ENCODE assay signal across 21 mouse cellular contexts in genomic region chr2:9852851-9853576, GRCm38 (mm10). TPM values are rescaled to one million over a fixed set of nuclear protein-coding genes. Genes with fewer than 3 reads are reported as not detected.
DNase-seq lines count a peak whose midpoint lies in the region; ATAC-seq and TF ChIP-seq lines count a peak whose summit lies in the region.
"Had no signal": no experiment of that assay in that cellular context is flagged by ENCODE, and none has a peak within 500 bp of the region (broad histone marks: within the 10 kb centered on the region; RNA-seq: fewer than 3 reads in every experiment).

No protein-coding gene starts in this region.

- ATAC-seq in kidney, embryonic 16.5 days (ENCODE audit: low FRiP score, low TSS enrichment), result peak; percentile 57
- peak; percentile 61 for ATAC-seq in midbrain, embryonic 15.5 days (replicated peaks)
- ATAC-seq: forebrain, embryonic 13.5 days; Patski had no signal

- no peaks in the 10 kb centered on the region for H3K27me3 ChIP-seq in kidney, embryonic 16.5 days (ENCODE audit: insufficient read depth, low read length)
- H3K27me3 ChIP-seq in ES-Bruce4 (ENCODE audit: control insufficient read depth, insufficient read depth, low read length, poor library complexity, severe bottlenecking), result no peaks in the 10 kb centered on the region
- H3K27me3 ChIP-seq in midbrain, embryonic 15.5 days (replicated peaks), result no peaks in the 10 kb centered on the region
- H3K27me3 ChIP-seq: CH12.LX; forebrain, embryonic 13.5 days; Patski had no signal

- WGBS in kidney, embryonic 16.5 days, result 27% methylated on average over 13 of the region's 13 CpGs
- 29% methylated on average over 13 of the region's 13 CpGs for WGBS in midbrain, embryonic 15.5 days

- no peak for DNase-seq in kidney, adult 18-20 months
- peak; percentile 19 for DNase-seq in brain, embryonic 14.5 days (ENCODE audit: low read depth)
- DNase-seq in gastrocnemius, postnatal 10 days, result no peak
- DNase-seq in cerebellum, adult 11-12 months, result no peak
- DNase-seq: adrenal gland, adult 2 months; cerebellum, adult 9-10 months; heart, adult 2 months; heart, postnatal 10 days; kidney, adult 9 months; thymus, postnatal 36 days had no signal

- no peak overlapping the region for H3K4me2 ChIP-seq in kidney, embryonic 16.5 days (replicated peaks; ENCODE audit: low read depth, low read length)
- H3K4me2 ChIP-seq in midbrain, embryonic 15.5 days, result peak overlapping the region; percentile 16; the same call in 1 of the 2 replicates
- H3K4me2 ChIP-seq: forebrain, embryonic 13.5 days; liver, embryonic 11.5 days had no signal

- no peak for TF ChIP-seq POLR2A in ES-Bruce4 (IDR thresholded peaks at IDR 0.05; ENCODE audit: insufficient read depth, low read length)
- TF ChIP-seq POLR2A in brain, embryonic 14.5 days (IDR thresholded peaks at IDR 0.05; ENCODE audit: borderline replicate concordance, extremely low read depth, insufficient read depth, insufficient read length, poor library complexity, severe bottlenecking), result no peak

- TF ChIP-seq EP300 in ES-Bruce4 (IDR thresholded peaks at IDR 0.05; ENCODE audit: insufficient read depth, low read depth, low read length), result no peak

- no peak overlapping the region for H3K9ac ChIP-seq in kidney, embryonic 16.5 days (replicated peaks; ENCODE audit: low read length)
- peak overlapping the region; percentile 46; the same call in 1 of the 2 replicates for H3K9ac ChIP-seq in ES-Bruce4 (ENCODE audit: low read depth, poor library complexity, severe bottlenecking)
- H3K9ac ChIP-seq in midbrain, embryonic 15.5 days, result peak overlapping the region; percentile 17; the same call in 1 of the 2 replicates
- H3K9ac ChIP-seq: forebrain, embryonic 13.5 days had no signal

- no peaks in the 10 kb centered on the region for H3K36me3 ChIP-seq in kidney, embryonic 16.5 days (ENCODE audit: insufficient read depth, low read length)
- no peaks in the 10 kb centered on the region for H3K36me3 ChIP-seq in ES-Bruce4 (ENCODE audit: control insufficient read depth, insufficient read depth, low read length, poor library complexity, severe bottlenecking)
- no peaks in the 10 kb centered on the region for H3K36me3 ChIP-seq in midbrain, embryonic 15.5 days (replicated peaks)

- H3K4me1 ChIP-seq in kidney, embryonic 16.5 days (ENCODE audit: insufficient read depth, low read length), result no peaks in the 10 kb centered on the region
- H3K4me1 ChIP-seq in ES-Bruce4 (ENCODE audit: control insufficient read depth, insufficient read depth, low read length), result peaks cover 4% of the 10 kb centered on the region
- H3K4me1 ChIP-seq in midbrain, embryonic 15.5 days, result peaks cover 10% of the 10 kb centered on the region
- H3K4me1 ChIP-seq: forebrain, embryonic 13.5 days had no signal

- H3K4me3 ChIP-seq in kidney, embryonic 16.5 days (ENCODE audit: low read length), result no peak overlapping the region
- H3K4me3 ChIP-seq in ES-Bruce4 (ENCODE audit: low read depth, low read length), result no peak overlapping the region
- no peak overlapping the region for H3K4me3 ChIP-seq in midbrain, embryonic 15.5 days
- H3K4me3 ChIP-seq: forebrain, embryonic 13.5 days; heart, adult 2 months; myocyte had no signal

- TF ChIP-seq CTCF in ES-Bruce4 (IDR thresholded peaks at IDR 0.05; ENCODE audit: low read depth, low read length), result no peak
- no peak for TF ChIP-seq CTCF in brain, embryonic 14.5 days (IDR thresholded peaks at IDR 0.05; ENCODE audit: borderline replicate concordance, extremely low read depth, insufficient read depth, insufficient read length)

- H3K9me3 ChIP-seq in kidney, embryonic 16.5 days (ENCODE audit: low read length), result no peaks in the 10 kb centered on the region
- H3K9me3 ChIP-seq in ES-Bruce4 (replicated peaks; ENCODE audit: control insufficient read depth, insufficient read depth, low read length, poor library complexity, severe bottlenecking), result no peaks in the 10 kb centered on the region
- no peaks in the 10 kb centered on the region for H3K9me3 ChIP-seq in midbrain, embryonic 15.5 days
- H3K9me3 ChIP-seq: forebrain, embryonic 13.5 days had no signal

- H3K27ac ChIP-seq in kidney, embryonic 16.5 days (ENCODE audit: low read length), result no peak overlapping the region
- no peak overlapping the region for H3K27ac ChIP-seq in ES-Bruce4 (ENCODE audit: insufficient read depth, low read length)
- 0 out of 2 replicates have a peak overlapping the region, but pooled peaks have one; percentile 29 for H3K27ac ChIP-seq in midbrain, embryonic 15.5 days
- H3K27ac ChIP-seq: forebrain, embryonic 13.5 days; heart, adult 2 months had no signal

RNA-seq across cellular contexts. Expression of gene 4930412O13Rik, which starts 28.0 kb away (rescaled TPM):
- 2.8 and 3.2 TPM in 2 replicates for polyA plus RNA-seq in kidney, embryonic 16.5 days (2015; fragmentation: Nextera tagmentation; extraction: Ambion mirVana)
- polyA plus RNA-seq in ES-Bruce4 (2011; ENCODE audit: insufficient read depth, insufficient read length, low read depth, missing spikeins), result not detected in 2 replicates
- 1.6 and 2.6 TPM in 2 replicates for polyA plus RNA-seq in brain, embryonic 14.5 days (2012; rRNA removed)
- polyA plus RNA-seq in midbrain, embryonic 15.5 days (2015; fragmentation: Nextera tagmentation; extraction: Ambion mirVana), result 1.3 and 2.2 TPM in 2 replicates
- not detected for total RNA-seq in gastrocnemius, postnatal 10 days (2021)
- total RNA-seq: CH12.LX; heart, adult 2 months; heart, postnatal 10 days; layer of hippocampus, adult 18-20 months; left cerebral cortex, postnatal 14 days had no signal
- polyA plus RNA-seq: forebrain, embryonic 13.5 days; heart, adult 2 months; liver, embryonic 11.5 days; myocyte; Patski had no signal

RNA-seq across cellular contexts. Expression of gene 9230102O04Rik, which starts 36.3 kb away (rescaled TPM):
- 6.7 and 7.2 TPM in 2 replicates for polyA plus RNA-seq in kidney, embryonic 16.5 days (2015; fragmentation: Nextera tagmentation; extraction: Ambion mirVana)
- not detected in 2 replicates for polyA plus RNA-seq in ES-Bruce4 (2011; ENCODE audit: insufficient read depth, insufficient read length, low read depth, missing spikeins)
- 1.0 and 1.3 TPM in 2 replicates for polyA plus RNA-seq in brain, embryonic 14.5 days (2012; rRNA removed)
- polyA plus RNA-seq in midbrain, embryonic 15.5 days (2015; fragmentation: Nextera tagmentation; extraction: Ambion mirVana), result 4.0 and 4.8 TPM in 2 replicates
- total RNA-seq in gastrocnemius, postnatal 10 days (2021), result not detected
- total RNA-seq: adrenal gland, adult 2 months; heart, adult 2 months; heart, postnatal 10 days; layer of hippocampus, adult 18-20 months; left cerebral cortex, postnatal 14 days had no signal
- polyA plus RNA-seq: adrenal gland, adult 2 months; embryonic facial prominence, embryonic 14.5 days; forebrain, embryonic 13.5 days; heart, adult 2 months; liver, embryonic 11.5 days; myocyte; Patski had no signal

RNA-seq across cellular contexts. Expression of gene Gata3, which starts 36.8 kb away (rescaled TPM):
- polyA plus RNA-seq in kidney, embryonic 16.5 days (2015; fragmentation: Nextera tagmentation; extraction: Ambion mirVana), result 103 and 117 TPM in 2 replicates
- 5.5 and 6.1 TPM in 2 replicates for polyA plus RNA-seq in ES-Bruce4 (2011; ENCODE audit: insufficient read depth, insufficient read length, low read depth, missing spikeins)
- 12.4 and 29.4 TPM in 2 replicates for polyA plus RNA-seq in brain, embryonic 14.5 days (2012; rRNA removed)
- polyA plus RNA-seq in midbrain, embryonic 15.5 days (2015; fragmentation: Nextera tagmentation; extraction: Ambion mirVana), result 99.1 and 116 TPM in 2 replicates
- total RNA-seq in gastrocnemius, postnatal 10 days (2021), result under 1 TPM; 0.19 to 0.23 TPM
- total RNA-seq: layer of hippocampus, adult 18-20 months had no signal
